Mouse (Mus musculus) embryonic facial prominence, embryonic 12.5 days (tissue): ENCODE results near the gene Tmem97. TPM values are rescaled to one million over a fixed set of nuclear protein-coding genes. Genes with fewer than 3 reads are reported as not detected.

Experiments
- polyA plus RNA-seq: library from polyadenylated mRNA; unstranded; fragments of >200 nt; fragmentation: Nextera tagmentation; extraction: Ambion mirVana; gene quantifications from 2 replicates; pipeline ENCODE4 v1.2.1, GENCODE M21; 2016

The Tmem97 gene
- polyA plus RNA-seq, 1 experiment from 2014 or later, result 55.9 TPM

Other genes with a start within 250 kb of the Tmem97 start
- 49.2 and 50.8 TPM in 2 replicates for gene Spag5, start 249.2 kb downstream of the Tmem97 start, polyA plus RNA-seq
- 4.6 and 5.3 TPM in 2 replicates for gene Aldoc, start 227.8 kb downstream of the Tmem97 start, polyA plus RNA-seq
- 71.1 and 74.3 TPM in 2 replicates for gene Pigs, start 222.4 kb downstream of the Tmem97 start, polyA plus RNA-seq
- gene Unc119, start 207.3 kb downstream of the Tmem97 start, polyA plus RNA-seq, result 93.2 and 99.5 TPM in 2 replicates
- 0.09 and 0.18 TPM in 2 replicates for gene Foxn1, start 164.2 kb downstream of the Tmem97 start, polyA plus RNA-seq
- gene Slc13a2, start 128.6 kb downstream of the Tmem97 start, polyA plus RNA-seq, result not detected in 2 replicates
- 15.4 and 15.5 TPM in 2 replicates for gene Slc46a1, start 85.1 kb downstream of the Tmem97 start, polyA plus RNA-seq
- gene Sarm1, start 53.0 kb downstream of the Tmem97 start, polyA plus RNA-seq, result 5.2 and 7.3 TPM in 2 replicates
- 11.8 and 13.2 TPM in 2 replicates for gene Vtn, start 51.7 kb downstream of the Tmem97 start, polyA plus RNA-seq
- gene Sebox, start 47.3 kb downstream of the Tmem97 start, polyA plus RNA-seq, result not detected in 2 replicates
- gene Tmem199, start 38.6 kb downstream of the Tmem97 start, polyA plus RNA-seq, result 53.4 and 60.7 TPM in 2 replicates
- 180 and 183 TPM in 2 replicates for gene Poldip2, start 38.6 kb downstream of the Tmem97 start, polyA plus RNA-seq
- gene Tnfaip1, start 14.4 kb downstream of the Tmem97 start, polyA plus RNA-seq, result 78.2 and 82.2 TPM in 2 replicates
- 136 and 139 TPM in 2 replicates for gene Ift20, start 14.4 kb downstream of the Tmem97 start, polyA plus RNA-seq
- 14.8 and 15.7 TPM in 2 replicates for gene Nlk, start 146.6 kb upstream of the Tmem97 start, polyA plus RNA-seq
- 43.0 and 43.1 TPM in 2 replicates for gene Ccnq, start 201.0 kb upstream of the Tmem97 start, polyA plus RNA-seq